Mouse (Mus musculus): ENCODE measurements around the gene Trim17. TPM values are rescaled to one million over a fixed set of nuclear protein-coding genes. Genes with fewer than 3 reads are reported as not detected.

The Trim17 gene
- polyA plus RNA-seq, 1 experiment from 2014 or later, result 0.55 TPM

GRCm38 (mm10) chr11:58982471-58983097 is 28.1 kb downstream of the Trim17 start:
- Histone ChIP-seq H3K27me3 (no peaks in the 10 kb centered on the region), H3K27ac (no peak overlapping the region), H3K9ac (no peak overlapping the region), H3K4me3 (no peak overlapping the region), H3K4me2 (replicated peaks) (no peak overlapping the region), H3K9me3 (no peaks in the 10 kb centered on the region), H3K36me3 (peaks cover 54% of the 10 kb centered on the region), H3K4me1 (peaks cover 29% of the 10 kb centered on the region)
- 84% methylated on average over 18 of the region's 18 CpGs for WGBS
- ATAC-seq (ENCODE audit: insufficient number of reproducible peaks, insufficient read depth, low FRiP score, low TSS enrichment), result no peak

DNA sequence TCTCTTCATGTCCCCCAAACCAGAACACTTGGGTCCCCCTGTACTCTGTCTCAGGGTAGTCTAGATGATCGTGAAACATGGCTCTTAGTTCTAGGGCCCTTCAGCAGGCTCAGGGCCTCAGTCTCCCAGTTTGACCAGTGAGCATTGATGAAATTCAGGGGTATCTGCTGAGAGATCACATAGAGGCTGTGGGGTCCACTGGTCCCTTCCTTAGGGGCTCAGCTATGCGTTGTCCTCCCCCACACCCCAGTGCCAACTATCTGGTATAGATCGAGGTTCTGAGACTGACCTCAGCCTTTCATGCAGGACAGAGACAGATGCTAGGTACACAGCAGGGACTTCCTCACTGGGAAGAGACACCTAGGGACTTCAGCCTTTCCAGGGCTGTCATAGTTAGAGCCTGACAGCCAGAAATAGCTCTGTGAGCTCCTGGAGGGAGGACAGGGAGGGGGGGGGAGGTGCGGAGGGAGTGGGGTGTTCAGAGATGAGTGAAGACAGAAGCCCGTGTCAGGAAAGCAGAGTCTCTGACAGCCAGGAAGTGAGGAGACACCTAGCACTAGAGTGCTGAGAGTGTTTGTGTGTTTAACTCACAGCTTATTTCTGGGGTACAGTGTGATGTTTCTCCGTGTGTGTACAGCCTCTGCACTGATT is 29.3 kb downstream of the Trim17 start:
- Histone ChIP-seq H3K9ac (no peak overlapping the region), H3K27ac (no peak overlapping the region), H3K4me2 (replicated peaks) (no peak overlapping the region), H3K4me3 (no peak overlapping the region), H3K27me3 (no peaks in the 10 kb centered on the region), H3K4me1 (peaks cover 27% of the 10 kb centered on the region), H3K36me3 (peaks cover 64% of the 10 kb centered on the region), H3K9me3 (no peaks in the 10 kb centered on the region)
- 90% methylated on average over 6 of the region's 6 CpGs for WGBS
- no peak for ATAC-seq (ENCODE audit: insufficient number of reproducible peaks, insufficient read depth, low FRiP score, low TSS enrichment)

- Histone ChIP-seq H3K4me3 (no peak overlapping the region), H3K9ac (no peak overlapping the region), H3K27ac (no peak overlapping the region), H3K4me2 (replicated peaks) (no peak overlapping the region), H3K27me3 (no peaks in the 10 kb centered on the region), H3K9me3 (no peaks in the 10 kb centered on the region), H3K36me3 (peaks cover 72% of the 10 kb centered on the region), H3K4me1 (peaks cover 18% of the 10 kb centered on the region)
- 91% methylated on average over 7 of the region's 7 CpGs for WGBS
- ATAC-seq (ENCODE audit: insufficient number of reproducible peaks, insufficient read depth, low FRiP score, low TSS enrichment), result no peak
Observed at GRCm38 (mm10) chr11:58984657-58985056, 30.2 kb downstream of the Trim17 start.

DNA sequence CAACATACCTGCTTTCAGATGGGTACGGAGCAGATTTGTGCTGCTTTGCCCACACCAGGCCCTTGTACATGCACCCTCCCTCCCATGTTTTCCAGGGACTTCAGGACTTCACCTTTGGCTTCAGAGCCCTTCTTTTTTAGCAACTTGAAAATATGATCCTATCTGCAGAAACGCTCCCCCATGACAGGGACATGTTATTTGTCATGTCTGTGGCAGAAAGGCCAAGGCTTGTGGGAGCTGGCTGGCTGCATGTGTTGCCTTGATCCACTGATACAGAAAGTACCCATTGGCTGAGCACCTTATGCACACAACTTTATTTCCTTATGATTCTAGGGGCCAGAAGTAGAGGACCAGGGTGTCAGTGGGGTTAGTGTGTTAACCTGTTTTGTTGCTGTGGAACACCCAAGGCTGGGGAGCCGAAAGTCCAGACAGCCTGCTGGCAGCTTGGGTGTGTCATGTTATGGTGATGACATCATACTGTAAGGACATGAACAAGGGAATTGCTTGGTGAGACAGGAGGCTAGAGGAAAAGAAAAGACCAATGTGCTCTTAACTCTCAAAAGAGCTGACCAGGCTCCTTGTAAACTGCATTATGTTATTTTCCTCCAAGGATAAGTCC is 30.9 kb downstream of the Trim17 start:
- H3K27me3 ChIP-seq, result no peaks in the 10 kb centered on the region
- H3K4me1 ChIP-seq, result peaks cover 11% of the 10 kb centered on the region
- H3K4me3 ChIP-seq, result no peak overlapping the region
- no peaks in the 10 kb centered on the region for H3K9me3 ChIP-seq
- no peak overlapping the region for H3K27ac ChIP-seq
- peaks cover 80% of the 10 kb centered on the region for H3K36me3 ChIP-seq
- H3K4me2 ChIP-seq (replicated peaks), result no peak overlapping the region
- ATAC-seq (ENCODE audit: insufficient number of reproducible peaks, insufficient read depth, low FRiP score, low TSS enrichment), result no peak
- 89% methylated on average over 3 of the region's 3 CpGs for WGBS
- H3K9ac ChIP-seq, result no peak overlapping the region

GRCm38 (mm10) chr11:58989166-58989565 is 34.7 kb downstream of the Trim17 start:
- Histone ChIP-seq H3K4me2 (replicated peaks) (no peak overlapping the region), H3K9me3 (no peaks in the 10 kb centered on the region), H3K9ac (no peak overlapping the region), H3K4me1 (0 out of 2 replicates have a peak, but pooled peaks cover 3% of the 10 kb centered on the region), H3K36me3 (peaks cover 66% of the 10 kb centered on the region), H3K27me3 (peaks cover 8% of the 10 kb centered on the region), H3K4me3 (no peak overlapping the region), H3K27ac (no peak overlapping the region)
- WGBS, result 94% methylated on average over 4 of the region's 4 CpGs
- no peak for ATAC-seq (ENCODE audit: insufficient number of reproducible peaks, insufficient read depth, low FRiP score, low TSS enrichment)

DNA sequence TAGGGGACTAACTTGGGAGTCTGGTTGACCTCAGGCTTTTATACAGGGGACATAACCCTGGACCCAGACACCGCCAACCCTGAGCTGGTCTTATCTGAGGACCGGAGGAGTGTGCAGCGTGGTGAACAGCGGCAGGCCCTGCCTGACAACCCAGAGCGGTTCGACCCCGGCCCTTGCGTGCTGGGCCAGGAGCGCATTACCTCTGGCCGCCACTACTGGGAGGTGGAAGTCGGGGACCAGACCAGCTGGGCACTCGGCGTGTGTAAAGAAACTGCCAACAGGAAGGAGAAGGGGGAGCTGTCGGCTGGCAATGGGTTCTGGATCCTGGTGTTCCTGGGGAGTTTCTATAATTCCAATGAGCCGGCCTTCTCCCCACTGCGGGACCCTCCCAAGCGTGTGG is 35.7 kb downstream of the Trim17 start:
- H3K4me3 ChIP-seq, result no peak overlapping the region
- H3K9me3 ChIP-seq, result no peaks in the 10 kb centered on the region
- no peak for ATAC-seq (ENCODE audit: insufficient number of reproducible peaks, insufficient read depth, low FRiP score, low TSS enrichment)
- WGBS, result 90% methylated on average over 17 of the region's 17 CpGs
- H3K27ac ChIP-seq, result no peak overlapping the region
- H3K27me3 ChIP-seq, result peaks cover 17% of the 10 kb centered on the region
- no peak overlapping the region for H3K4me2 ChIP-seq (replicated peaks)
- H3K36me3 ChIP-seq, result peaks cover 56% of the 10 kb centered on the region
- no peak overlapping the region for H3K9ac ChIP-seq
- peaks cover 10% of the 10 kb centered on the region; the same call in 1 of the 2 replicates for H3K4me1 ChIP-seq

GRCm38 (mm10) chr11:58990794-58991193 is 36.3 kb downstream of the Trim17 start:
- H3K27ac ChIP-seq, result no peak overlapping the region
- peaks cover 24% of the 10 kb centered on the region for H3K27me3 ChIP-seq
- 79% methylated on average over 9 of the region's 9 CpGs for WGBS
- no peak overlapping the region for H3K4me2 ChIP-seq (replicated peaks)
- no peak overlapping the region for H3K4me3 ChIP-seq
- peaks cover 10% of the 10 kb centered on the region; the same call in 1 of the 2 replicates for H3K4me1 ChIP-seq
- no peaks in the 10 kb centered on the region for H3K9me3 ChIP-seq
- peaks cover 50% of the 10 kb centered on the region for H3K36me3 ChIP-seq
- H3K9ac ChIP-seq, result no peak overlapping the region
- ATAC-seq (ENCODE audit: insufficient number of reproducible peaks, insufficient read depth, low FRiP score, low TSS enrichment), result no peak

GRCm38 (mm10) chr11:58991911-58992310 is 37.4 kb downstream of the Trim17 start:
- H3K36me3 ChIP-seq, result peaks cover 39% of the 10 kb centered on the region
- peaks cover 28% of the 10 kb centered on the region for H3K27me3 ChIP-seq
- no peaks in the 10 kb centered on the region for H3K9me3 ChIP-seq
- no peak overlapping the region for H3K9ac ChIP-seq
- no peak overlapping the region for H3K4me3 ChIP-seq
- ATAC-seq (ENCODE audit: insufficient number of reproducible peaks, insufficient read depth, low FRiP score, low TSS enrichment), result no peak
- H3K4me2 ChIP-seq (replicated peaks), result no peak overlapping the region
- 81% methylated on average over 3 of the region's 3 CpGs for WGBS
- peaks cover 10% of the 10 kb centered on the region; the same call in 1 of the 2 replicates for H3K4me1 ChIP-seq
- H3K27ac ChIP-seq, result no peak overlapping the region

DNA sequence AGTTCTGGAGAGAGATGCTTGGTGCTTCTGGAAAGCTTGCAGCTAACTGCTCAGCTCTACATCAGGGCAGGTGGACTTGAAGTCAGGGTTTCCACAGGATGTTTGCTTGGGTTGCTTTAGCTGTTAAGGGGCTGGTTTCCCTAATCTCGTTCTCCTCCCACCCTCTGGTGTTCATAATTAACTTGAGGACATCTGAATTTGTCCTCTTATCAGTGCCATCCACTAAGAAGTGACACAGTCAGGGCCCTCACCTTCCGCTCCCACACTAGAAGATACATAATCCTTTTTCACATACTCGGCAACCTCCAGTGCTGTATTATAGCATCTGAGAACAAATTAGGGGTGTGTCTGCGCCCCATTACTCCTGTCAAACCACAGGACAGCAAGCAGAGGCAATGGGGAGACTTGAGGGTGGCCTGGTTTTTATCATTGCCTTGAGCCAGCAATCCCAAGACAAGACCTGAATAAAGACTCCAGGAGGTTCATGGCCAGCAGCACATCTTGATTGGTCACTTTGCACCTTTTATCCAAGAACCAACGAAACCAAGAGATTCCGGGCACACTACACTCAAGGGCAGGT is 38.7 kb downstream of the Trim17 start:
- 83% methylated on average over 6 of the region's 6 CpGs for WGBS

DNA sequence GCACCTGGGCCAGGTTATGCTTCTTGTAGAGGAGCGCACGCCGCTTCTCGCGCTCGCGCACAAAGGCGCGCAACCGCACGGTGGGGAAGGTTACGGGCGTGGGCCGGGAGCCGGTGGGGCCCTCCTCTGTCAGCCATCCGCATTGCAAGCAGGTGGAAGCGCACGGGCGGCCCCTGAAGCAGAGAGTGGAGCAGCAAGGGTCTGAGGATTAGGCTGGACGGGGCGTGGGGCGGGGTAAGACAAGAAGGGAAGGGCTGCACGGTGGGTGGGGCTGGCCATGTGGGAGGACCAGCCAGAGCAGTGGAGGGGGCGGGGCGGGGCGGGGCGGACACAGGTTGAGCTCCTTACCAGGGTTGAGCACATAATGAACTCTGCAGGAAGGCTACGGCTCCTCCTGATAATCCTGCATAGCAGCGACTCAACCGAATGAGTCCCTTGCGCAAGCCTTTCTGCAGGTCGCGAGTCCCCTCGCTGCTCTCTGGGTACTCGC is 39.9 kb downstream of the Trim17 start:
- Histone ChIP-seq H3K36me3 (peaks cover 18% of the 10 kb centered on the region), H3K4me1 (peaks cover 10% of the 10 kb centered on the region; the same call in 1 of the 2 replicates), H3K9me3 (no peaks in the 10 kb centered on the region), H3K9ac (0 out of 2 replicates have a peak overlapping the region, but pooled peaks have one; percentile 47), H3K27me3 (peaks cover 28% of the 10 kb centered on the region), H3K4me2 (replicated peaks) (peak overlapping the region; percentile 69), H3K27ac (no peak overlapping the region), H3K4me3 (peak overlapping the region; percentile 37)
- peak; percentile 64; the same call in 1 of the 2 replicates for ATAC-seq (ENCODE audit: insufficient number of reproducible peaks, insufficient read depth, low FRiP score, low TSS enrichment)
- under 1% methylated on average over 32 of the region's 35 CpGs for WGBS

More for the DNA sequence above, 38.7 kb downstream of the Trim17 start:
- Histone ChIP-seq H3K9ac (no peak overlapping the region), H3K9me3 (no peaks in the 10 kb centered on the region), H3K4me2 (replicated peaks) (no peak overlapping the region), H3K27me3 (peaks cover 28% of the 10 kb centered on the region), H3K4me3 (no peak overlapping the region), H3K27ac (no peak overlapping the region), H3K4me1 (peaks cover 10% of the 10 kb centered on the region; the same call in 1 of the 2 replicates), H3K36me3 (peaks cover 28% of the 10 kb centered on the region)
- no peak for ATAC-seq (ENCODE audit: insufficient number of reproducible peaks, insufficient read depth, low FRiP score, low TSS enrichment)

DNA sequence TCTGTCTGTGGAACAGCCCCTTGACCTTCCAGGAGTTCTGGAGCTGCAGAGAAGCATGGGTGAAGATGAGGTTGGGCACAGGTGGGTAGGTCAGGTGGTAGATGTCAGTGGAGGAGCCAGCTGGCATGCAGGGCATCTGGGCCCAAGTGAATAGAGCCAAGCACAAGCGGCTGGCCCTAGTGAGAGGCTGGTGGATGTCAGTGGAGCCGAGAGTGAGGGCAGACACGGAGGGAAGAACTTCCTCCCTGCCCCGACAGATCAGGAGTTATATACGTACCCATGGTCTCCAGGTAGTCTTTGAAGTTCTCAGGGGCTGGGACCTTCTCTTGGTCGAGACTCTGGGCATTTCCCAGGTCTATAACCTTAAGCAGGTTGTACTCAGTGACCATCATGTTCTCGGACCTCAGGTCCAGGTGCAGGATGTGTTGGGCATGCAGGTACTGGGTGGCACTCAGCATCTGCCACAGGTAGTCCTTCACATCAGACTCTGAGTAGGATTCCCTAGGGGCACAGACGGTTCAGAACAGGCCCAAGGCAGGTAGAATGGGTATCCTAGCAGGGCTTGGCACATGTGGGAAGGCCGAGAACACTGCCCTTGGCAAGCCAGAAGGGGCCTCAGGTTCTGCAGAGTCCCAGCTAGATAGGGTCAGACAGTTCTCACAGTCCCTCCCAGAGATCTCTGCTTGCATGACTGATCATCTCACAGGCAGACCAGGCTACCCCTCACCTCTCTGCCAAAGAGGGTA is 40.7 kb downstream of the Trim17 start:
- no peak for ATAC-seq (ENCODE audit: insufficient number of reproducible peaks, insufficient read depth, low FRiP score, low TSS enrichment)
- Histone ChIP-seq H3K27ac (no peak overlapping the region), H3K4me2 (replicated peaks) (peak overlapping the region; percentile 69), H3K9me3 (no peaks in the 10 kb centered on the region), H3K27me3 (peaks cover 28% of the 10 kb centered on the region), H3K4me1 (peaks cover 10% of the 10 kb centered on the region; the same call in 1 of the 2 replicates), H3K4me3 (no peak overlapping the region), H3K36me3 (peaks cover 10% of the 10 kb centered on the region), H3K9ac (no peak overlapping the region)
- WGBS, result 80% methylated on average over 9 of the region's 9 CpGs

Measured in embryonic facial prominence, embryonic 12.5 days (tissue).